Mouse (Mus musculus) midbrain, embryonic 15.5 days (tissue): Measurements from ENCODE around the gene Pcyt1a. TPM values are rescaled to one million over a fixed set of nuclear protein-coding genes. Genes with fewer than 3 reads are reported as not detected.

Experiments
- ATAC-seq: fragments of 200-750 bp; cut with Nextera tagmentation; replicated peaks from 2 replicates; pipeline ENCODE4 v1.8.0; 2017; ENCODE audit warnings: moderate TSS enrichment
- H3K27ac ChIP-seq: fragments of 300-500 bp; sonication (generic); 2 replicates; pipeline ENCODE4 v1.5.1; 2015; ENCODE audit warnings: mild to moderate bottlenecking, inconsistent platforms
- H3K27me3 ChIP-seq: fragments of 300-500 bp; sonication (generic); replicated peaks from 2 replicates; pipeline ENCODE4 v1.6.1; 2015; ENCODE audit warnings: inconsistent platforms
- H3K36me3 ChIP-seq: fragments of 300-500 bp; sonication (generic); replicated peaks from 2 replicates; pipeline ENCODE4 v1.6.1; 2015; ENCODE audit warnings: inconsistent platforms
- H3K4me1 ChIP-seq: fragments of 300-500 bp; sonication (generic); 2 replicates; pipeline ENCODE4 v1.6.1; 2015; ENCODE audit warnings: inconsistent platforms
- H3K4me2 ChIP-seq: fragments of 300-500 bp; sonication (generic); 2 replicates; pipeline ENCODE4 v1.6.1; 2015; ENCODE audit warnings: inconsistent platforms, mild to moderate bottlenecking, moderate library complexity
- H3K4me3 ChIP-seq: fragments of 300-500 bp; sonication (generic); 2 replicates; pipeline ENCODE4 v1.5.1; 2015; ENCODE audit warnings: mild to moderate bottlenecking, inconsistent platforms
- H3K9ac ChIP-seq: fragments of 300-500 bp; sonication (generic); 2 replicates; pipeline ENCODE4 v1.6.1; 2015; ENCODE audit warnings: mild to moderate bottlenecking, inconsistent platforms
- H3K9me3 ChIP-seq: fragments of 300-500 bp; sonication (generic); 2 replicates; pipeline ENCODE4 v1.6.1; 2016; ENCODE audit warnings: inconsistent platforms
- WGBS: fragments of 180-500 bp; shearing (Covaris S2); methylation state at CpG from one replicate; pipeline ENCODE4 v1.1.7; 2015; ENCODE audit warnings: mixed read lengths; 5-methylcytosine and 5-hydroxymethylcytosine counted together
- polyA plus RNA-seq: library from polyadenylated mRNA; unstranded; fragments of >200 nt; fragmentation: Nextera tagmentation; extraction: Ambion mirVana; gene quantifications from 2 replicates; pipeline ENCODE4 v1.2.1, GENCODE M21; 2015

The Pcyt1a gene
- 49.8 and 55.1 TPM in 2 replicates for polyA plus RNA-seq

GRCm38 (mm10) chr16:32430474-32431046 lies at the start of gene Pcyt1a:
Gene Pcyt1a (plus strand): TSS chr16:32430921.
- ATAC-seq = peak; percentile 99
- no peaks in the 10 kb centered on the region for H3K27me3 ChIP-seq
- peak within 1 kb of the TSS; percentile 94 for H3K27ac ChIP-seq
- H3K9me3 ChIP-seq = no peaks in the 10 kb centered on the region
- H3K36me3 ChIP-seq = no peaks in the 10 kb centered on the region
- under 1% methylated on average over 54 of the region's 54 CpGs for WGBS
- peak within 1 kb of the TSS; percentile 84 for H3K4me2 ChIP-seq
- H3K4me1 ChIP-seq = peaks cover 20% of the 10 kb centered on the region
- peak within 1 kb of the TSS; percentile 75 for H3K9ac ChIP-seq
- peak within 1 kb of the TSS; percentile 83 for H3K4me3 ChIP-seq

DNA sequence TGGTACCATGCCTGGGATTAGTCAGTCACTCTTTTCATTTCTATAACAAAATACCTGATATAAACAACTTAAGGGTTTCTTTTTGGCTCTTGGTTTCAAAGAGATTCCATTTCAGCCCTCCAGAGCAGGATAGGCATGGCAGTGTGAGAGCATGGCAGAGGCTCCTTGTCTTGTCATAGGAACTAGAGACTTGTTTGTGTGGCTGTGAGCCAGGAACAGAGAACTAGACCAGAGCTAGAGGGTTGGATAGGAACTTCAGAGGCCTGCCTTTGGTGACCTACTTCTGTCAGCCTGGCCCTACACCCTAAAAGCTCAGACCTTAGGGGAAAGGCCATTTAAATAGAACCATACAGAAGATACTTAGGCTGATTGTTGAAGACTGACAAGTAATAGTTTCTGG lies 47.8 kb upstream of the Pcyt1a start:
- no peak overlapping the region for H3K4me2 ChIP-seq
- H3K27ac ChIP-seq = no peak overlapping the region
- H3K9ac ChIP-seq = no peak overlapping the region
- ATAC-seq = no peak
- no peaks in the 10 kb centered on the region for H3K4me1 ChIP-seq
- no peaks in the 10 kb centered on the region for H3K9me3 ChIP-seq
- H3K27me3 ChIP-seq = no peaks in the 10 kb centered on the region
- H3K4me3 ChIP-seq = no peak overlapping the region
- H3K36me3 ChIP-seq = peaks cover 43% of the 10 kb centered on the region

DNA sequence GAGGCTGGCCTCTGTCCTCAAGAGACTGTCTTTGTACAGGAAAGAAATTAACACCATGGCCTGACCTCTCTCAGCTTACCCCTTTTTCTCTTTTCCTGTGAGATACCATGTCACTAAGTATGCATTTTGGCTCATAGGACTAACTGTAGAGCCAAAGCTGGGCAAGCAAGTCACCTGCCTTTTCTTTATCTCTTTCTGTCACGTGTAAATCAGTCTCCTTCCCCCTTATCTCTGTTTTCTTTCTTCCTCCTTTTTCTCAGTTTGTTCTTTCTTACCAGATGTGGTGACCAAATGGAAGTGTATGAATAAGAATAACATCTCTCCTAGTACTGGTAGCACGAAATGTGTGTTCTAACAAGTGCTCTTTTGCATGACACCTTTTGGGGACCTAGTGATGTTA lies 45.8 kb upstream of the Pcyt1a start:
- no peak for ATAC-seq
- Histone ChIP-seq H3K27ac (no peak overlapping the region), H3K4me1 (no peaks in the 10 kb centered on the region), H3K27me3 (no peaks in the 10 kb centered on the region), H3K9me3 (no peaks in the 10 kb centered on the region), H3K4me2 (no peak overlapping the region), H3K9ac (no peak overlapping the region), H3K4me3 (no peak overlapping the region), H3K36me3 (peaks cover 30% of the 10 kb centered on the region)
- 92% methylated on average over 2 of the region's 2 CpGs for WGBS

- Histone ChIP-seq H3K4me1 (no peaks in the 10 kb centered on the region), H3K9ac (no peak overlapping the region), H3K4me2 (no peak overlapping the region), H3K27ac (no peak overlapping the region), H3K27me3 (no peaks in the 10 kb centered on the region), H3K4me3 (no peak overlapping the region), H3K36me3 (peaks cover 21% of the 10 kb centered on the region), H3K9me3 (no peaks in the 10 kb centered on the region)
- WGBS = 88% methylated on average over 3 of the region's 3 CpGs
- no peak for ATAC-seq
These were observed 43.9 kb upstream of the Pcyt1a start for GRCm38 (mm10) chr16:32386826-32387225.

DNA sequence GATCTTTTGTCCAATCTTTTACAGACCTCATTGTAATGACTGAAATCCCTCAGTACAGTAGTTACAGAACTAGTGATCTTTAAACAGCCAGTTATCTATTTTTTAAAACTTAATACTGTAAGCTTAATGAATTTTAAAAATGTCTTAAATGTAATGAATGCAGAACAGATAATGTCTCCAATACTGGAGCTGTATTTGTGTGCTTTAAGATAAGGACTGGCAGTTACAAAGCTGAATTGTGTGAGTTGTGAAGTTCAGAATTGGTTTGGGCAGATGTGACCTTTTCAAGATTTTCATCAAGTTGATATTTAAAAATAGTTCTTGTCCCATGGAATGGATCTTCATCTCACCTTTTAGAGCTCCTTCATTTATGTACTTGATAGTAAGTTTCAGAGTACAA lies 41.7 kb upstream of the Pcyt1a start:
- no peaks in the 10 kb centered on the region for H3K4me1 ChIP-seq
- no peaks in the 10 kb centered on the region for H3K27me3 ChIP-seq
- H3K27ac ChIP-seq = no peak overlapping the region
- no peak overlapping the region for H3K4me3 ChIP-seq
- no peak for ATAC-seq
- no peaks in the 10 kb centered on the region for H3K9me3 ChIP-seq
- no peak overlapping the region for H3K9ac ChIP-seq
- H3K4me2 ChIP-seq = no peak overlapping the region
- peaks cover 10% of the 10 kb centered on the region; the same call in 1 of the 2 replicates for H3K36me3 ChIP-seq

GRCm38 (mm10) chr16:32389841-32390240 lies 40.9 kb upstream of the Pcyt1a start:
- H3K27me3 ChIP-seq = no peaks in the 10 kb centered on the region
- WGBS = 90% methylated on average over 3 of the region's 3 CpGs
- no peaks in the 10 kb centered on the region for H3K4me1 ChIP-seq
- H3K4me3 ChIP-seq = no peak overlapping the region
- no peak overlapping the region for H3K4me2 ChIP-seq
- no peak overlapping the region for H3K27ac ChIP-seq
- ATAC-seq = no peak
- no peak overlapping the region for H3K9ac ChIP-seq
- H3K36me3 ChIP-seq = peaks cover 7% of the 10 kb centered on the region; the same call in 1 of the 2 replicates
- no peaks in the 10 kb centered on the region for H3K9me3 ChIP-seq

DNA sequence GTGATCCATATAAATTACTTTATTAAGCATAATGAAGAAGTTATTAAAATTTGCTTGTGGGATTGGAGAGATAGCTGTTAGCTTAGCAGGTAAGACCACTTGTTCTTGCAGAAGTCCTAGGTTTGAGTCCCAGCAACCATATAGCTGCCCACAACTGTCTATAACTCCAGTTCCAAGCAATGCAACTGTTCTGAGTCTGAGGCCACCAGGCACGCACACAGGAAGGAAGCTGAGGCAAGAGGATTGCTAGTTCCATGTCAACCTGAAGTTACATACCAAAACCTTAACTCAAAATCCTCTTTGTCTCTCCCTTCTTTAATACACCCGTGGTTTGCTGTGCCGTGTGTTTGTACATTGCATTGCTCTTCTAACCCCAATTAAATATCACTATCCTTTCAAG lies 39.8 kb upstream of the Pcyt1a start:
- WGBS = 94% methylated on average over 3 of the region's 3 CpGs
- H3K4me2 ChIP-seq = no peak overlapping the region
- ATAC-seq = no peak
- H3K4me3 ChIP-seq = no peak overlapping the region
- H3K9ac ChIP-seq = no peak overlapping the region
- no peaks in the 10 kb centered on the region for H3K4me1 ChIP-seq
- no peak overlapping the region for H3K27ac ChIP-seq
- H3K27me3 ChIP-seq = no peaks in the 10 kb centered on the region
- no peaks in the 10 kb centered on the region for H3K9me3 ChIP-seq
- H3K36me3 ChIP-seq = no peaks in the 10 kb centered on the region; the same call in 1 of the 2 replicates

- Histone ChIP-seq H3K4me1 (no peaks in the 10 kb centered on the region), H3K4me3 (no peak overlapping the region), H3K27me3 (no peaks in the 10 kb centered on the region), H3K9me3 (no peaks in the 10 kb centered on the region), H3K9ac (no peak overlapping the region), H3K27ac (no peak overlapping the region), H3K36me3 (no peaks in the 10 kb centered on the region; the same call in 1 of the 2 replicates), H3K4me2 (no peak overlapping the region)
- 72% methylated on average over 6 of the region's 6 CpGs for WGBS
- ATAC-seq = no peak
These were observed 34.8 kb upstream of the Pcyt1a start for GRCm38 (mm10) chr16:32395679-32396540.

- no peak overlapping the region for H3K4me2 ChIP-seq
- H3K36me3 ChIP-seq = no peaks in the 10 kb centered on the region
- H3K27ac ChIP-seq = no peak overlapping the region
- H3K27me3 ChIP-seq = no peaks in the 10 kb centered on the region
- no peak overlapping the region for H3K4me3 ChIP-seq
- no peak overlapping the region for H3K9ac ChIP-seq
- no peak for ATAC-seq
- H3K9me3 ChIP-seq = no peaks in the 10 kb centered on the region
- WGBS = 61% methylated on average over 3 of the region's 3 CpGs
- H3K4me1 ChIP-seq = no peaks in the 10 kb centered on the region
These were observed 34.2 kb upstream of the Pcyt1a start for GRCm38 (mm10) chr16:32396541-32396835.

DNA sequence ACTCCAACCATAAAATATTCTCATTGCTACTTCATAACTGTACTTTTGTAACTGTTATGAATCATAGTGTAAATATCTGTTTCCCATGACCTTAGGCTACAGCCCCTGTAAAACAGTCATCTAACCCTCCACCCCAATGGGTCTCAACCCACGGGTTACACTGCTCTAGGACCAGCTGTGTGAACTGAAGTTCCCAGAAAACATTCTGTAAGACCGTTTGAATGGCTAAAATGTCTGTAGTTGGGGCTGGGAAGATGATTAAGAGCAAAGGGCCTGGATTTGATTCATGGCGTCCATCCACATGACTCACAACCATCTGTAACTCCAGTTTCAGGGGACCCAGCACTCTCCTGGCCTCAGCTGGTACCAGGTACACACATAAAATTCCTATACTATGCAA lies 32.5 kb upstream of the Pcyt1a start:
- Histone ChIP-seq H3K4me1 (no peaks in the 10 kb centered on the region), H3K4me2 (no peak overlapping the region), H3K36me3 (no peaks in the 10 kb centered on the region), H3K9me3 (no peaks in the 10 kb centered on the region), H3K27ac (no peak overlapping the region), H3K9ac (no peak overlapping the region), H3K27me3 (no peaks in the 10 kb centered on the region), H3K4me3 (no peak overlapping the region)
- WGBS = 80% methylated on average over 3 of the region's 3 CpGs
- ATAC-seq = no peak

DNA sequence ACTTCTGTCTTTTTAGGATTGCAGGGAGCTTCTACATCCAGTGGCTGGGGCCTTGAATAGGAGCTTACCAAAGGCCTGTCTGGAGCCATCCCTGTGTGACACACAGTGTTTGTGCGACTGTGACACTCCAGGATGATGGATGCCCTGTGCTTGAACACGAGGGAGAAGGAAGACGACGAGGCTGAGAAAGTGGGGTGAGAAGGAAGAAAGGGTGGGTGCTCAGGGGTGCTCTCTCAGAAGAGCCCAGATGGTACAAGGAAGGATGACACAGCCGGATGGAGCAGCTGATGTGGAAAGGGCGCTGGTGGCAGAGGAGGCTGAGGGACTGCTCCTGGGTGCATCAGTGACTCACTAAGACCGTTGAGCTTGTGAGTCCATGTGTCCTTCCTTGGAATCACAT lies 30.5 kb upstream of the Pcyt1a start, which contains the start of gene Tm4sf19:
Gene Tm4sf19 (plus strand): TSS at position 240 of the 400 bp plus-strand sequence.
- WGBS = 89% methylated on average over 7 of the region's 7 CpGs
- Histone ChIP-seq H3K4me2 (no peak within 1 kb of the TSS), H3K27me3 (no peaks in the 10 kb centered on the region), H3K36me3 (no peaks in the 10 kb centered on the region), H3K4me1 (no peaks in the 10 kb centered on the region), H3K27ac (no peak within 1 kb of the TSS), H3K9me3 (no peaks in the 10 kb centered on the region), H3K4me3 (no peak within 1 kb of the TSS), H3K9ac (no peak within 1 kb of the TSS)
- no peak for ATAC-seq

GRCm38 (mm10) chr16:32401335-32401965 lies 29.3 kb upstream of the Pcyt1a start:
- Histone ChIP-seq H3K27ac (no peak overlapping the region), H3K9me3 (no peaks in the 10 kb centered on the region), H3K36me3 (no peaks in the 10 kb centered on the region), H3K4me2 (no peak overlapping the region), H3K27me3 (no peaks in the 10 kb centered on the region), H3K9ac (no peak overlapping the region), H3K4me1 (no peaks in the 10 kb centered on the region), H3K4me3 (no peak overlapping the region)
- 85% methylated on average over 9 of the region's 9 CpGs for WGBS
- no peak for ATAC-seq
